Mouse (Mus musculus) ES-E14 (cell line): ENCODE results near the gene Clic4.

Experiments used
- CHD2 ChIP-seq: IDR thresholded peaks from 2 replicates; pipeline ENCODE4 v1.6.1; 2014; ENCODE audit warnings: mild to moderate bottlenecking, low read depth, low read length, inconsistent platforms
- ZNF384 ChIP-seq: IDR thresholded peaks from 2 replicates; pipeline ENCODE4 v1.6.1; 2012; ENCODE audit warnings: low read depth, low read length, inconsistent platforms

GRCm38 (mm10) chr4:135165761-135166160 lies 106.9 kb downstream of the Clic4 start:
- no peak for TF ChIP-seq CHD2
- no peak for TF ChIP-seq ZNF384
